Mouse (Mus musculus) T-cell, adult 66 days (primary cell): Measurements from ENCODE around the gene Mrln. TPM values are rescaled to one million over a fixed set of nuclear protein-coding genes. Genes with fewer than 3 reads are reported as not detected.

ENCODE experiments used
- total RNA-seq, 2 experiments: library from RNA; stranded (reverse); gene quantifications; 3 replicates in 1 of 2; 4 replicates in 1 of 2; pipeline ENCODE4 v1.2.4; 2023

Gene Mrln
- not detected for total RNA-seq

GRCm38 (mm10) chr10:70204505-70205399 is at the start of gene Mrln:
Gene Mrln, plus strand, starts transcription at chr10:70204664.

GRCm38 (mm10) chr10:70244921-70245558 is 40.6 kb downstream of the Mrln start, which contains the start of gene Slc16a9:
Gene Slc16a9, plus strand, starts transcription at chr10:70245100.

Other genes with a start within 250 kb of the Mrln start
- 10 to 100 TPM; 60.1 to 62.9 TPM for gene Ccdc6, start 107.5 kb upstream of the Mrln start, total RNA-seq
- gene Slc16a9, start 40.4 kb downstream of the Mrln start, total RNA-seq: under 1 TPM in 1 of 2 experiments, not detected in 1; 0.39 TPM
- not detected for gene Fam13c, start 235.8 kb downstream of the Mrln start, total RNA-seq